Mouse (Mus musculus) testis, postnatal 14 days (tissue): Measurements from ENCODE around the gene Tm9sf1.

Source experiments
- DNase-seq: peaks from one replicate; pipeline ENCODE4 v3.0.0; 2021; ENCODE audit warnings: low spot score

Gene Tm9sf1

GRCm38 (mm10) chr14:55643060-55643907, at the start of gene Tm9sf1:
TSS of gene Tm9sf1 (minus strand) at chr14:55643806.
- DNase-seq = peak; percentile 86

GRCm38 (mm10) chr14:55689433-55689832, 45.8 kb upstream of the Tm9sf1 start:
- DNase-seq = no peak

GRCm38 (mm10) chr14:55682118-55682493, 38.5 kb upstream of the Tm9sf1 start:
- no peak for DNase-seq

GRCm38 (mm10) chr14:55681160-55682117, 37.8 kb upstream of the Tm9sf1 start, which contains the start of gene Tinf2:
TSS of gene Tinf2 (minus strand) at chr14:55681820.
- DNase-seq = peak; percentile 92

GRCm38 (mm10) chr14:55677615-55678014, 34.0 kb upstream of the Tm9sf1 start:
- DNase-seq = no peak

GRCm38 (mm10) chr14:55672741-55673060, 29.1 kb upstream of the Tm9sf1 start:
- no peak for DNase-seq

- DNase-seq = peak; percentile 94
These were observed 28.5 kb upstream of the Tm9sf1 start, which contains the start of the genes Gmpr2 and Nedd8 for GRCm38 (mm10) chr14:55671833-55672740. TSS of gene Gmpr2 (plus strand) at chr14:55671941. TSS of gene Nedd8 (minus strand) at chr14:55672124.

- DNase-seq = no peak
These were observed 27.9 kb upstream of the Tm9sf1 start for GRCm38 (mm10) chr14:55671486-55671832.

- DNase-seq = no peak
These were observed 17.0 kb upstream of the Tm9sf1 start for GRCm38 (mm10) chr14:55660636-55661035.

GRCm38 (mm10) chr14:55659960-55660573, 16.5 kb upstream of the Tm9sf1 start, which contains the start of gene Mdp1:
TSS of gene Mdp1 (minus strand) at chr14:55660508.
- DNase-seq = peak; percentile 79

GRCm38 (mm10) chr14:55658011-55658410, 14.4 kb upstream of the Tm9sf1 start:
- no peak for DNase-seq

GRCm38 (mm10) chr14:55656935-55657334, 13.3 kb upstream of the Tm9sf1 start:
- no peak for DNase-seq

GRCm38 (mm10) chr14:55651528-55651927, 7.9 kb upstream of the Tm9sf1 start:
- no peak for DNase-seq

- DNase-seq = no peak
These were observed 6.3 kb upstream of the Tm9sf1 start, which contains the start of gene Tssk4 for GRCm38 (mm10) chr14:55649884-55650283. TSS of gene Tssk4 (plus strand) at chr14:55650184.

GRCm38 (mm10) chr14:55644261-55644888, 769 bp upstream of the Tm9sf1 start:
- no peak for DNase-seq

GRCm38 (mm10) chr14:55642679-55643059, 937 bp downstream of the Tm9sf1 start:
- DNase-seq = no peak

- no peak for DNase-seq
These were observed 2.3 kb downstream of the Tm9sf1 start for GRCm38 (mm10) chr14:55641291-55641690.

- no peak for DNase-seq
These were observed 2.8 kb downstream of the Tm9sf1 start for GRCm38 (mm10) chr14:55640816-55641215.

GRCm38 (mm10) chr14:55637795-55638194, 5.8 kb downstream of the Tm9sf1 start, which contains the start of gene Gm49378:
TSS of gene Gm49378 (minus strand) at chr14:55637895.
- no peak for DNase-seq

- peak; percentile 88 for DNase-seq
These were observed 8.0 kb downstream of the Tm9sf1 start, which contains the start of gene Ipo4 for GRCm38 (mm10) chr14:55635523-55636007. TSS of gene Ipo4 (minus strand) at chr14:55635957.
